ENCODE assay signal across 11 mouse cellular contexts in the genomic region with DNA sequence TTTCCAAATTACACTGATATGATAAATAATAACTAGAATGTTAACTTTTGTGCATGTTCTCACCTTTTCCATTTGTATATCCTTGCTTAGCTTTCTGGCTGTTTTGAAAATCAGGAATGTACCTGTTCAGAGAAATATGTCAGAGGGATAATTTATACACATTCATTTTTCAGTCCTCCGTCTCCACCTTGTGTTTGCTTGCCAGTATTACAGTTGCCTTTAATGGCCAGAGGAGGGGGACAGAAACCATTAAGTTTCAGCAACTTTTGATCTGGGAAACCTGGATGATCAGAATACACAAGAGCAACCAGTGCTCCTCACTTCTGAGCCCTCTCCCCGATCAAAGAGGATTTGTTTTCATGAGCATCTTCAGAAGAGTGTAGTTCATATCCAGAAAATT. TPM values are rescaled to one million over a fixed set of nuclear protein-coding genes. Genes with fewer than 3 reads are reported as not detected.
DNase-seq lines count a peak whose midpoint lies in the region; ATAC-seq lines count a peak whose summit lies in the region.
"Had no signal": no experiment of that assay in that cellular context is flagged by ENCODE, and none has a peak within 500 bp of the region (broad histone marks: within the 10 kb centered on the region; RNA-seq: fewer than 3 reads in every experiment).

No protein-coding gene starts in this region.

- H3K27ac ChIP-seq in hindbrain, embryonic 10.5 days, result no peak overlapping the region
- no peak overlapping the region for H3K27ac ChIP-seq in hindbrain, embryonic 12.5 days

- DNase-seq in hindbrain, embryonic 10.5 days (ENCODE audit: low spot score), result peak; percentile 3
- DNase-seq in 3T3-L1 (ENCODE audit: low read depth, low spot score) (peak; percentile 66), R1 (ENCODE audit: low read depth, low spot score) (peak; percentile 40)
- DNase-seq in layer of hippocampus, postnatal 10 days (ENCODE audit: low spot score in 2 of 2), result peak; percentile 25 to 38
- DNase-seq in ovary, adult 18-20 months (ENCODE audit: low spot score), result no peak
- no peak for DNase-seq in kidney, postnatal 10 days
- no peak for DNase-seq in spleen, postnatal 14 days (ENCODE audit: low spot score in 2 of 2)

- no peak for ATAC-seq in hindbrain, embryonic 12.5 days (ENCODE audit: low FRiP score)

- no peak overlapping the region for H3K4me3 ChIP-seq in hindbrain, embryonic 10.5 days
- H3K4me3 ChIP-seq in hindbrain, embryonic 12.5 days, result no peak overlapping the region

- H3K4me1 ChIP-seq in hindbrain, embryonic 10.5 days (replicated peaks), result no peaks in the 10 kb centered on the region
- no peaks in the 10 kb centered on the region for H3K4me1 ChIP-seq in hindbrain, embryonic 12.5 days

- WGBS in hindbrain, embryonic 10.5 days, result 22% methylated on average over 2 of the region's 2 CpGs
- WGBS in hindbrain, embryonic 12.5 days, result 23% methylated on average over 2 of the region's 2 CpGs

- no peaks in the 10 kb centered on the region for H3K36me3 ChIP-seq in hindbrain, embryonic 10.5 days
- no peaks in the 10 kb centered on the region for H3K36me3 ChIP-seq in hindbrain, embryonic 12.5 days

- no peak overlapping the region for H3K9ac ChIP-seq in hindbrain, embryonic 12.5 days

- H3K27me3 ChIP-seq in hindbrain, embryonic 10.5 days (ENCODE audit: insufficient read depth, poor library complexity, severe bottlenecking), result no peaks in the 10 kb centered on the region
- H3K27me3 ChIP-seq in hindbrain, embryonic 12.5 days, result no peaks in the 10 kb centered on the region

- no peaks in the 10 kb centered on the region for H3K9me3 ChIP-seq in hindbrain, embryonic 10.5 days
- no peaks in the 10 kb centered on the region for H3K9me3 ChIP-seq in hindbrain, embryonic 12.5 days (replicated peaks)

- H3K4me2 ChIP-seq in hindbrain, embryonic 12.5 days (replicated peaks), result no peak overlapping the region

RNA-seq across cellular contexts. Expression of gene H2-M10.5, which starts 46.7 kb away (rescaled TPM):
- polyA plus RNA-seq in hindbrain, embryonic 10.5 days (2016; fragmentation: Nextera tagmentation; extraction: Ambion mirVana), result not detected in 2 replicates
- polyA plus RNA-seq in hindbrain, embryonic 12.5 days (2016; fragmentation: Nextera tagmentation; extraction: Ambion mirVana), result not detected in 2 replicates
- total RNA-seq in layer of hippocampus, postnatal 10 days (2021), result not detected
- total RNA-seq: heart, adult 18-20 months; left cerebral cortex, postnatal 36 days; neutrophil, adult 5-6 weeks had no signal

RNA-seq across cellular contexts. Expression of gene H2-M1, which starts 54.0 kb away (rescaled TPM):
- polyA plus RNA-seq in hindbrain, embryonic 10.5 days (2016; fragmentation: Nextera tagmentation; extraction: Ambion mirVana), result not detected in 2 replicates
- not detected in 2 replicates for polyA plus RNA-seq in hindbrain, embryonic 12.5 days (2016; fragmentation: Nextera tagmentation; extraction: Ambion mirVana)
- not detected for total RNA-seq in layer of hippocampus, postnatal 10 days (2021)
- total RNA-seq: heart, adult 18-20 months; left cerebral cortex, postnatal 36 days; neutrophil, adult 5-6 weeks had no signal

Comparison
In these comparisons a context has a peak if more than half of its experiments do, and no peak if none do; other contexts are left out.
1. DNase-seq: peak in hindbrain, embryonic 10.5 days (single experiment), 3T3-L1 (single experiment), R1 (single experiment) and layer of hippocampus, postnatal 10 days (2 of 2); none in ovary, adult 18-20 months (single experiment), kidney, postnatal 10 days (single experiment) and spleen, postnatal 14 days (0 of 2).